Mouse (Mus musculus) inflammation-experienced regulatory T-cells, adult 6 months (primary cell): ENCODE results near the gene Spocd1. TPM values are rescaled to one million over a fixed set of nuclear protein-coding genes. Genes with fewer than 3 reads are reported as not detected.

Experiments used
- polyA plus RNA-seq, 3 experiments: library from polyadenylated mRNA; unstranded; fragments of 100-300 nt; shearing (Covaris generic); gene quantifications; one replicate each; pipeline ENCODE4 v1.2.1; 2017

Gene Spocd1
- polyA plus RNA-seq, 3 experiments from 2014 or later: not detected

Other genes with a start within 250 kb of the Spocd1 start
- gene Tmem39b, start 232.4 kb upstream of the Spocd1 start, polyA plus RNA-seq: 10 to 100 TPM in 2 of 3 experiments, 1 to 10 TPM in 1; 8.3 to 16.1 (median 12.8) TPM
- gene Khdrbs1, start 186.9 kb upstream of the Spocd1 start, polyA plus RNA-seq: 10 to 100 TPM; 35.0 to 40.3 (median 39.9) TPM
- gene Ptp4a2, start 118.0 kb upstream of the Spocd1 start, polyA plus RNA-seq: 1,000 to 10,000 TPM; 1,860 to 2,586 (median 2,027) TPM
- gene Adgrb2, start 55.6 kb downstream of the Spocd1 start, polyA plus RNA-seq: 1 to 10 TPM in 1 of 3 experiments, under 1 TPM in 1, not detected in 1; 0.58 to 1.2 TPM
- gene Col16a1, start 118.6 kb downstream of the Spocd1 start, polyA plus RNA-seq: not detected
- gene Pef1, start 173.3 kb downstream of the Spocd1 start, polyA plus RNA-seq: 10 to 100 TPM; 35.8 to 44.4 (median 36.9) TPM
- not detected for gene Hcrtr1, start 210.1 kb downstream of the Spocd1 start, polyA plus RNA-seq
- not detected for gene Tinagl1, start 245.9 kb downstream of the Spocd1 start, polyA plus RNA-seq